Mouse (Mus musculus) cerebellum, postnatal 10 days (tissue): ENCODE results near the gene Cnst.

Experiments used
- DNase-seq, 2 experiments: peaks; one replicate each; pipeline ENCODE4 v3.0.0; 2021; ENCODE audit warnings: mixed read lengths in 2 of 2

Cnst gene

DNA sequence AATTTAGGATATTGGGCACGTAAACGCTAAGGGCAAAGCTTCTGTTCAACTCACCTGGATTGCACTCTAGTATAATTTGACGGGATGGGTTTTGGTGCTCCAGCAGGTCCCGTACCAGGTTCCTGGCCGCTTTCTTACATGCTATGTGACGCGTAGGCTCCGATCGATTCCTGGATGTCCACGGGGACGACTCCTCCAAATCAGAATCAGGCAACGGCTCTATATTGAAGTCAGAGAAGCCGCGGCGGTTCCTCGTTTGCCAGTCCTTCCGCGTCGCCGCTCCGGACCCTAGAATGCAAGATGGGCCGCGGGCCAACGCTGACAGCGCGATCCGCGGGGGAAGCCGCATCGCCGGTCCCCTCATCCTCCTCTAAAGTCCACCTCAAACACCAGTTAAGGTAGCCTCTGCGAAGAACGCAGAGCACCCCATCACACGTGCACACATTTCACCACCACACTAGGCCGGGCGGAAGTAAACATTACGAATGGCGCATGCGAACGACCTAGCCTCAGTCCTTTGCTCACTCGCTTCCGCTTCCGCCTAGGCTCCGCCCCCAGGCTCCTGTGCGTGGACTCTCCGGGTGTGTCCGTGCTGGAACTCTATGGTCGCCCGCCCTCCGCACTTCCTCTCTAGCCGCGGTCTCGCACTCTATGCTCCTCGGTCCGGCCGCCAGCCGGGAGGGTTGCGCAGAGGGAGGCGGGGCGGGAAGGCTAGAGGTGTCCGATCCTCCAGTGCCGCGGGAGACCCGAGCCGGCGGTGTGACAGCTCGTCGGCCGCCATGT is at the start of gene Cnst, which contains the start of gene Tfb2m:
Gene Cnst (plus strand): TSS at position 603 of the 783 bp plus-strand sequence.
Gene Tfb2m (minus strand): TSS at position 500 of the 783 bp plus-strand sequence.
- DNase-seq, result peak; percentile 98 to 99

DNA sequence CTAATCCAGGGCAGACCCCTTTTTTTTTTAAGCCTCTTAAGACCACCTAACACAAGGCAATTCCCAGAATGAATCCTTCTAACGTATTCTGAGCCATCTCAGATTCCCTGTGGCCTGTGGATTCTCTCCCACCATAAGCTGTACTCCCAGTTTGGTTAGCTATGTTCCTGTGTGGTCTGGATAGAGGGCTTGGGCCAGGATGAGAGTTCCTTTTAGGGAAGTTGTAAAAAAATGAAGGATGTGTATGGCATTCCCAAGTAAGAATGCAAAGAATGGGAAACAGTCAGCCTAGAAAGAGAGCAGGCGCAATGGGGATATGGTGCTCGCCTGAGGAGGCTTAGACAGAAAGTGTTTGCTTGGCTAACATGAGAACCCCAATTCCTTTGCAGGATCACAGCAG is 46.9 kb upstream of the Cnst start:
- no peak for DNase-seq

DNA sequence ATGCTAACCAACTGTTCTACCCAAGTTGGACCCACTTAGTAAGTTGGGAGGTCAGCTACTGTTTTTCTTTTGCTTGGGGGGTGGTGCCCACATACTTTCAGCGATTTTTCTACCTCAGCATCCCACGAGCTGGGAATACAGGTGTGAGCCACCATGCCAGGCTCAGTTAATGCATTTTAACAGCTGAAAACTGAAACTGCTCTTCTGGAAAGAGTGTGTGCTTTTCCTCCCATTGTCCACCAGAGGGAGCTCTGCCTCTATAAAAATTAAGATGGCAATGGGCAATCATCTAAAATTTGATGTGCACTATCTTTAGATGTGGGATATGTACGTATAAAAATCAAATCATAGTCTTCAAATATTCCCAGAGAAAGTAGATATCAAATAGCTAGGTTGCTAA is 43.6 kb upstream of the Cnst start:
- DNase-seq, result peak; percentile 25 to 54

DNA sequence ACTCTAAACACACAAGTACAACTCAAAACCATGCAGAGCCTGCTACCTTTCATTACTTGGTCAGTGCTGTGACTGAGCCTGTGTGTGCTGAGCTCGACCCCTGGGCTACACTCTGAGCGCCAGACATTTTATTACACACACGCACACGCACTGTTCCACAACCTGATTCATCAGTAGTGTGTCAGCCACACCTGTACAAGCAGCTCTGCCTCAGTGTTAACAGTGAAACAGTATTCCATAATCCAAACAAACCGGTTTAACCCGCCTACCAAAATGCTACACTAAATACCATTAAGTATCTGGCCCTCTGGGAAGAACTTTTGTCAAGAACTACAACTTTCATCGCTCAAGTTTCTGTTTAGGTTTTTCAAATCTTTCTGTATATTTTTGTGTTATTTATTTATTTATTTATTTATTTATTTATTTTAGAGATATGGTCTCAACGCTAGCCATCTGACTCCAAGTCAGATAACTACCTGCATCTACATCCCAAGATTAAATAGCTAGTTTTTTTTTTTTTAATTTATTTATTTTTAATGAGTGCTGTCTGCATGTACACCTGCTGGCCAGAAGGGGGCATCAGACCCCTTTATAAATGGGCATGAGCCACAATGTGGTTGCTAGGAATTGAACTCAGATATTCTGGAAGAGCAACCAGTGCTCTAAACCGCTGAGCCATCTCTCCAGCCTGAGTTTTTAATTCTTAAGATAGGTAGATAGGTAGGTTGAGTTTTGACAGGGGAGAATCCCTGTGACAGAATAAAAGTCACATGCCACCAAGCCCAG is 39.4 kb upstream of the Cnst start:
- DNase-seq, result peak; percentile 62 to 63

DNA sequence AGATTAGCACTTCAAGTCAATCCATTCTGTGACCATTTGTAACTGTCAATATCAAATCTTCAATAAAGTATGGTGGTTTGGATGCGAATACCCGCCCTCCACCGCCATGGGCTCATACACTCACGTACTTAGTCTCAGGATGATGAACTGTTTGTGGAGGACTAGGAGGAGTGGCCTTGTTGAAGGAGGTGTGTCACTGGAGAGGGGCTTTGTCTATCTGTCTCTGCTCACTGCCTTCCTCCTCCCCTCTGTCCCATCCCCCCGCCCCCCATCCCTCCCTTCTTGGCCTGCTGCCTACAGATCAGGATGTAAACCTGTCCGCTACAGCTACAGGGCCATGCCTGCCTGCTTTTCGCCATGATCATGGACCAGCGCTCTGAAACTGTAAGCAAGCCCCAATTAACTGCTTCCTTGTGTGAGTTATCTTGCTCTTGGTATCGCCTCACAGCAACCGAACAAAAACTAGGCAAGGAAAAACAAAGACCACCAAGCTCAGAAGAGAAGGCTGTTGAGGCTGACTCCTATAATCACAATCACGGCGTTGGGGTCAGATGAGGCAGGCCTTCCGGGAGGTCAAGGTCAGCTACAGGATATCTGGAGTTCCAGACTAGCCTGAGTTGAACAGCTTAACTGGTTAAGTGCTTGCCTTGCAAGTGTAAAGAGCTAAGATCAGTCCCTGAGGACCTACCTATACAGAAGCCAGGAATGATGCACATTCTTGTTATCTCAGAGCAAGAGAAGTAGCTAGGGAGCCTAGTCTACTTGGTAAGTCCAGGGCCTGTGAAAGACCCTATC is 35.4 kb upstream of the Cnst start:
- no peak for DNase-seq

GRCm38 (mm10) chr1:179511895-179512294 is 34.3 kb upstream of the Cnst start:
- no peak for DNase-seq

DNA sequence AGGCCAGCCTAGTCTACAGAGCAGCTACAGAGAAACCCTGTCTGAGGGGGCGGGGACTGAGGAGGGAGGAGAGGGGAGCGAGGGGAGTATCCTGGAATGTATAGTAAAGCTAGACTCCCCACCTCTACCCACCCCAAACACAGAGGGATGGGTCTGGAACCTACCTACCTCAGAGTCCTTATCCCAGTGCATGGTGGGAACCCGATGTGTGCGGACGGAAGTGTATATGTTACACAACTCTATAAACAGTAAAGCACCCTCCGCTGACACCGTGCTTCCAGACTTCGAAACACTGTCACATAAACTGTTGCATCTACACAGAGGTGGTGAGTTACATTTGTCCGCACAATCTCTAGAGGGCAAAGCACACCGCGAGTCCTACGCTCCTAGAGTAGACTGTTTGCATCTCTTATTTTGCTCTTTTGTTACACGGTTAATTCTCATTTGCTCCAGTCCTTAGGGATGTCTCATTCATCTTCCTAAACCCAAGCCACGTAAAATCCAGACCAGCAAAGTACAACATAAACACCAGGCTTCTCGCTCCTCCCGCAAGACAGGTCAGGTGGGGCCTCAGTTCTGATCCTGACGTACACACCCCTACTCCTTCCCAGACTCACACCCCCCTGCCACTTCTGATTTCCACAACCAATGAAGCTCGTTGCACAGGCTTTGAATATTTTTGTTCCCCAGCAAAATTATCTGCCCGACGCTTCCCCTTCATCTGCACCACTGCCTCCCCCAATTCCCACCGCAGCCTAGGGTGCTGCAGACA is 29.0 kb upstream of the Cnst start:
- DNase-seq, result peak; percentile 10 to 40

GRCm38 (mm10) chr1:179517713-179518465 is 28.3 kb upstream of the Cnst start, which contains the start of gene Smyd3:
Gene Smyd3, minus strand, starts transcription at chr1:179518041.
- DNase-seq, result peak; percentile 90

DNA sequence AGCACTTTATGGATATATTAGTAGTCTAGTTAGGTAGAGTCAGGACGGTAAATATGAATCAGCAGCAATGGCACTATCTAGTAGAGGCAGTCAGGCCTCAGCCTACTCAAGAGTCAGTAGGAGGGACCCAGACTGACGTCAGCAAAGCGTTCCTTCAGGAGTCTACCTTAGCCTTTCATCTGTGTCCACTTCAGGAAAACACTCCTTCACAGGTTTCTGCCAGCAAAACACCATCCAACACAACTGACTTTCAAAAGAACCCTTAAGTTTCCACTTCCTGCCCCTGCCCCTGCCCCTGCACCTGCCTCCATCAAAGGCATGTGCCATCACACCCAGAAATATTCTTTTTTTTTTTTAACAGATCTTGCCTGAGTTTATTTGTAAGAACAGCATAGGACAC is 26.3 kb upstream of the Cnst start:
- no peak for DNase-seq

DNA sequence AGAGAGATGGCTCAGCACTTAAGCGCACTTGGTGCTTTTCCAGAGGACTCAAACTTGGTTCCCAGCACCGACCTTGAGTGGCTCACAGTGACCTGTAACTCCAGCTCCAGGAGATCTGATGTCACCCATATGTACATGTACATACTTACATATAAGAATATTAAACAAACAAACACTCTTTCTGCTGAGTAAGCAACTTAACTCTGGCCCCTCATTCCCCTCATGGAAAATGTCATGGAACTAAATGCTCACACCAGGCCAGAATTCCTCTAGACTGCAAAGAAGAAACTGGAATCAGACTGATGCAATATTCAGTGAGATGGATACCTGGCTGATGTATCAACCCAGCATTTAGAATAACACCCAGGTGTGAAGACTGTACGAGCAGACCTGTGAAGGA is 7.1 kb upstream of the Cnst start:
- DNase-seq, result no peak

DNA sequence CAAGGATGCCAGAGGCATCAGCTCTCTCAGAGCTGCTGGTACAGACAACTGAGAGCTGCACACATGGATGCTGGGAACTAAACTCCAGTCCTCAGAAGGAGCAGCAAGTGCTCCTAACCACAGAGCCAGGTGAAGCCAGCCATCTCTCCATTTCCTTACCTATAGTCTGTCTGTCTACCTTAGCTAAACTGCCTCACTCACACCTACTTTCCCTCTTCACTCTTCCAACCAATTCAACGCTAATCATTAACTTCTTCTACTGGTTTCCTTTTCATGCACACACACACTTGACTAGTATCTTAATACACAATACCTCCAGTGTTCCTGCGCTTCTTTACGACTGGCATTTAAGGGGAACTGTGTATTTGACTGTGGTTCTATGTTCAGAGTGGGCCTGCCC is 6.3 kb upstream of the Cnst start:
- DNase-seq, result no peak

DNA sequence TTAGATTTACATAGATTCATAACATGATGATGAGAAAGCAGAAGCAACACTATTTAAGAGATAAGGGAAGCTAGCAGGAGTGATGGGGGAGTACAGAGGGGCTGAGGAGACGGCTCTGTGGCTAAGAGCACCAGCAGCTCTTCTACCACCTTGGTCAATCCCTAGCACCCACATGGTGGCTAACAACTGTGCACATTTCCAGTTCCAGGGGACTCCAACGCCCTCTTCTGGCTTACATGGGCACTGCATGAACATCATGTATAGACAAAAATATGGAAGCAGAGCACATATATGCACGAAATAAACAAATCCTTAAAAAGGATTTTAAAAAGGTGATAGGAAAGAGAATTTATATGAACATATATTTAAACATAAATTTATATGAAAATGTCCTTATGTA is 4.7 kb upstream of the Cnst start:
- DNase-seq, result peak in 1 of 2 experiments; percentile 9

GRCm38 (mm10) chr1:179546551-179546917 is 364 bp downstream of the Cnst start:
- DNase-seq, result peak in 1 of 2 experiments; percentile 80

GRCm38 (mm10) chr1:179547176-179547575 is 1.0 kb downstream of the Cnst start:
- peak in 1 of 2 experiments; percentile 32 for DNase-seq

- peak in 1 of 2 experiments; percentile 18 for DNase-seq
Observed at GRCm38 (mm10) chr1:179548220-179548619, 2.0 kb downstream of the Cnst start.

- DNase-seq, result no peak
Observed at GRCm38 (mm10) chr1:179548996-179549752, 3.0 kb downstream of the Cnst start.

GRCm38 (mm10) chr1:179551336-179551735 is 5.2 kb downstream of the Cnst start:
- no peak for DNase-seq

DNA sequence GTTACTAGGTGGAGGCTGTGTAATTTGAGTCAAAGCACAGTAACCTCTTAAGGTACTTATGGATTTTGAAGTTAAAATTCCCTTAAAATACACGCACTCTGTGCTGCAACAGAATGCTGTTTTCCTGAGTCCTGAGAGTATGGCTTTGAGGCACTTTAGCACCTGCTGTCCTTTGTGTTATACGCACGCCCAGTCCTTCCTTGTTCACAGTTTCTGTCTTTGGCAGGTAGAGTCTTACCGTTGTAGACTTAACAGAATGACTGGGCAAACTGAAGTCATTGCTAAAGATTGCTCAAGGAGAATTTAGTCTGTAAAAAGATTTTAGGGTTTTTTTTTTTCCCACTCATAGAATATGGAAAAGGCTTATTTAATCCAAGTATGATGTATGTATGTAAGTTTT is 5.8 kb downstream of the Cnst start:
- DNase-seq, result no peak

DNA sequence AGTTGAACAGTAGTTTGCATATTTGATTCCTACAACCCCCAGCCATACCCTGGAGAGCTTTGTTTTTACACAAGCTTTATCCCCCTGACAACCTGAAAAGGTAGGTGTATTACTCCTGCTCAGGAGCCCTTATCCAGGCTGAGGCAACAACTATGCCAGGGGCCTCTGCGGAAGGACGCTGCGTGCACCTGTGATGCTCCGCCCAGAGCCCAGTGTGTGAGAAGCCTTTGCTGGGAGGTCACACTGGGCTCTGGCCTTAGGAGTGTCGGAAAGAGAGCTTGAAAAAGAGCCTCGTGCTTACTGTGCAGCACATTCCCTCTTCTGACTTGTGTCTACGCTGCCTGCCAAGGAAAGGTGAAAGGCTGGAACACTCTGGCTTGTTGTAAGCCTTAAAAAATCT is 6.6 kb downstream of the Cnst start:
- peak in 1 of 2 experiments; percentile 30 for DNase-seq

GRCm38 (mm10) chr1:179553197-179553948 is 7.2 kb downstream of the Cnst start:
- DNase-seq, result peak; percentile 39 to 53
